Mouse (Mus musculus) stomach, embryonic 16.5 days (tissue): ENCODE measurements around the gene Sept12. TPM values are rescaled to one million over a fixed set of nuclear protein-coding genes. Genes with fewer than 3 reads are reported as not detected.

Source experiments
- ATAC-seq: fragments of 200-750 bp; cut with Nextera tagmentation; 2 replicates; pipeline ENCODE4 v1.8.0; 2017; ENCODE audit warnings: moderate number of reproducible peaks, moderate TSS enrichment; ENCODE audit not compliant: insufficient read depth, low FRiP score
- H3K27ac ChIP-seq: fragments of 300-500 bp; sonication (generic); 2 replicates; pipeline ENCODE4 v1.5.1; 2014; ENCODE audit warnings: low read length
- H3K27me3 ChIP-seq: fragments of 300-500 bp; sonication (generic); 2 replicates; pipeline ENCODE4 v1.6.1; 2014; ENCODE audit warnings: low read length, control low read depth, mixed read lengths; ENCODE audit not compliant: control insufficient read depth, insufficient read depth
- H3K36me3 ChIP-seq: fragments of 300-500 bp; sonication (generic); 2 replicates; pipeline ENCODE4 v1.6.1; 2014; ENCODE audit warnings: low read length; ENCODE audit not compliant: control insufficient read depth, insufficient read depth
- H3K4me1 ChIP-seq: fragments of 300-500 bp; sonication (generic); 2 replicates; pipeline ENCODE4 v1.6.1; 2014; ENCODE audit warnings: low read length, control low read depth, mixed read lengths; ENCODE audit not compliant: control insufficient read depth, insufficient read depth
- H3K4me2 ChIP-seq: fragments of 300-500 bp; sonication (generic); 2 replicates; pipeline ENCODE4 v1.6.1; 2014; ENCODE audit warnings: low read depth, low read length, mixed read lengths
- H3K4me3 ChIP-seq: fragments of 300-500 bp; sonication (generic); replicated peaks from 2 replicates; pipeline ENCODE4 v1.5.1; 2014; ENCODE audit warnings: mild to moderate bottlenecking, low read length
- H3K9ac ChIP-seq: fragments of 300-500 bp; sonication (generic); 2 replicates; pipeline ENCODE4 v1.6.1; 2014; ENCODE audit warnings: low read length
- H3K9me3 ChIP-seq: fragments of 300-500 bp; sonication (generic); replicated peaks from 2 replicates; pipeline ENCODE4 v1.6.1; 2016; ENCODE audit warnings: low read length, control low read depth; ENCODE audit not compliant: control insufficient read depth
- WGBS: fragments of 180-500 bp; shearing (Covaris S2); extraction: QIAGEN DNeasy Blood & Tissue Kit; methylation state at CpG from one replicate; pipeline ENCODE4 v1.1.7; 2014; 5-methylcytosine and 5-hydroxymethylcytosine counted together
- polyA plus RNA-seq: library from polyadenylated mRNA; unstranded; fragments of >200 nt; fragmentation: Nextera tagmentation; extraction: Ambion mirVana; gene quantifications from 2 replicates; pipeline ENCODE4 v1.2.1, GENCODE M21; 2015

The Sept12 gene
- not detected in 2 replicates for polyA plus RNA-seq

- Histone ChIP-seq H3K9me3 (no peaks in the 10 kb centered on the region), H3K4me1 (no peaks in the 10 kb centered on the region), H3K27me3 (no peaks in the 10 kb centered on the region), H3K9ac (no peak within 1 kb of the TSS), H3K4me3 (no peak within 1 kb of the TSS), H3K36me3 (no peaks in the 10 kb centered on the region), H3K4me2 (no peak within 1 kb of the TSS), H3K27ac (no peak within 1 kb of the TSS)
- WGBS = 12% methylated on average over 3 of the region's 3 CpGs
- ATAC-seq = no peak
Observed at GRCm38 (mm10) chr16:4997553-4997952, at the start of gene Sept12. Sept12 (minus strand) TSS chr16:4997852.

- Histone ChIP-seq H3K9me3 (no peaks in the 10 kb centered on the region), H3K27ac (no peak overlapping the region), H3K9ac (no peak overlapping the region), H3K27me3 (no peaks in the 10 kb centered on the region), H3K4me3 (no peak overlapping the region), H3K4me1 (peaks cover 11% of the 10 kb centered on the region), H3K4me2 (no peak overlapping the region), H3K36me3 (peaks cover 20% of the 10 kb centered on the region; the same call in 1 of the 2 replicates)
- WGBS = 94% methylated on average over 3 of the region's 3 CpGs
- no peak for ATAC-seq
Observed at GRCm38 (mm10) chr16:5045322-5045721, 47.7 kb upstream of the Sept12 start.

GRCm38 (mm10) chr16:5036649-5037234 lies 39.1 kb upstream of the Sept12 start:
- no peaks in the 10 kb centered on the region for H3K9me3 ChIP-seq
- H3K27ac ChIP-seq = no peak overlapping the region
- H3K36me3 ChIP-seq = peaks cover 58% of the 10 kb centered on the region
- H3K4me1 ChIP-seq = no peaks in the 10 kb centered on the region
- H3K27me3 ChIP-seq = no peaks in the 10 kb centered on the region
- no peak overlapping the region for H3K4me2 ChIP-seq
- ATAC-seq = no peak
- no peak overlapping the region for H3K4me3 ChIP-seq
- WGBS = 82% methylated on average over 5 of the region's 5 CpGs
- no peak overlapping the region for H3K9ac ChIP-seq

GRCm38 (mm10) chr16:5035591-5035990 lies 37.9 kb upstream of the Sept12 start:
- Histone ChIP-seq H3K27me3 (no peaks in the 10 kb centered on the region), H3K36me3 (peaks cover 61% of the 10 kb centered on the region), H3K9ac (no peak overlapping the region), H3K4me1 (no peaks in the 10 kb centered on the region), H3K9me3 (no peaks in the 10 kb centered on the region), H3K27ac (no peak overlapping the region), H3K4me2 (no peak overlapping the region), H3K4me3 (no peak overlapping the region)
- 93% methylated on average over 3 of the region's 3 CpGs for WGBS
- ATAC-seq = no peak

GRCm38 (mm10) chr16:5029847-5030246 lies 32.2 kb upstream of the Sept12 start:
- H3K9ac ChIP-seq = no peak overlapping the region
- 0 out of 2 replicates have a peak, but pooled peaks have one; percentile 29 for ATAC-seq
- no peaks in the 10 kb centered on the region for H3K27me3 ChIP-seq
- no peak overlapping the region for H3K4me2 ChIP-seq
- H3K27ac ChIP-seq = no peak overlapping the region
- H3K36me3 ChIP-seq = peaks cover 58% of the 10 kb centered on the region
- 41% methylated on average over 2 of the region's 2 CpGs for WGBS
- no peaks in the 10 kb centered on the region for H3K4me1 ChIP-seq
- no peaks in the 10 kb centered on the region for H3K9me3 ChIP-seq
- H3K4me3 ChIP-seq = no peak overlapping the region

GRCm38 (mm10) chr16:5024021-5024420 lies 26.4 kb upstream of the Sept12 start:
- Histone ChIP-seq H3K27ac (no peak overlapping the region), H3K27me3 (no peaks in the 10 kb centered on the region), H3K36me3 (peaks cover 53% of the 10 kb centered on the region), H3K9ac (no peak overlapping the region), H3K4me3 (no peak overlapping the region), H3K4me1 (no peaks in the 10 kb centered on the region), H3K4me2 (no peak overlapping the region), H3K9me3 (no peaks in the 10 kb centered on the region)
- ATAC-seq = no peak
- 89% methylated on average over 3 of the region's 3 CpGs for WGBS

GRCm38 (mm10) chr16:5014578-5014977 lies 16.9 kb upstream of the Sept12 start:
- Histone ChIP-seq H3K27ac (no peak overlapping the region), H3K27me3 (no peaks in the 10 kb centered on the region), H3K4me1 (peaks cover 11% of the 10 kb centered on the region), H3K9ac (no peak overlapping the region), H3K4me2 (no peak overlapping the region), H3K9me3 (no peaks in the 10 kb centered on the region), H3K36me3 (peaks cover 30% of the 10 kb centered on the region), H3K4me3 (no peak overlapping the region)
- 90% methylated on average over 4 of the region's 4 CpGs for WGBS
- no peak for ATAC-seq

- peak; percentile 99 for ATAC-seq
- Histone ChIP-seq H3K27ac (peak within 1 kb of the TSS; percentile 62), H3K9me3 (no peaks in the 10 kb centered on the region), H3K4me2 (peak within 1 kb of the TSS; percentile 86), H3K4me1 (peaks cover 11% of the 10 kb centered on the region), H3K4me3 (peak within 1 kb of the TSS; percentile 73), H3K27me3 (no peaks in the 10 kb centered on the region), H3K9ac (peak within 1 kb of the TSS; percentile 79), H3K36me3 (peaks cover 20% of the 10 kb centered on the region)
- WGBS = under 1% methylated on average over 63 of the region's 63 CpGs
Observed at GRCm38 (mm10) chr16:5013054-5013838, 15.6 kb upstream of the Sept12 start, which contains the start of gene Rogdi. Rogdi (minus strand) TSS chr16:5013553.
